Mouse (Mus musculus): ENCODE measurements around the gene R3hcc1l.

GRCm38 (mm10) chr19:42571291-42571690, 52.7 kb downstream of the R3hcc1l start:
- TF ChIP-seq CTCF (IDR thresholded peaks at IDR 0.05), result no peak
- no peak for TF ChIP-seq POLR2A (IDR thresholded peaks at IDR 0.05; ENCODE audit: insufficient read depth, low read depth, low read length)

All from heart, adult 2 months (tissue).